Mouse (Mus musculus) heart, adult 9 months (tissue): ENCODE measurements around the gene Trmt44.

Experiments
- DNase-seq, 2 experiments: peaks; one replicate each; pipeline ENCODE4 v3.0.0; 2022; ENCODE audit warnings: low spot score in 2 of 2

Trmt44 gene

GRCm38 (mm10) chr5:35574653-35575599 is at the start of gene Trmt44:
Gene Trmt44 (minus strand): TSS chr5:35575070.
- DNase-seq, result peak; percentile 91 to 92

GRCm38 (mm10) chr5:35623831-35624230 is 49.0 kb upstream of the Trmt44 start:
- no peak for DNase-seq

DNA sequence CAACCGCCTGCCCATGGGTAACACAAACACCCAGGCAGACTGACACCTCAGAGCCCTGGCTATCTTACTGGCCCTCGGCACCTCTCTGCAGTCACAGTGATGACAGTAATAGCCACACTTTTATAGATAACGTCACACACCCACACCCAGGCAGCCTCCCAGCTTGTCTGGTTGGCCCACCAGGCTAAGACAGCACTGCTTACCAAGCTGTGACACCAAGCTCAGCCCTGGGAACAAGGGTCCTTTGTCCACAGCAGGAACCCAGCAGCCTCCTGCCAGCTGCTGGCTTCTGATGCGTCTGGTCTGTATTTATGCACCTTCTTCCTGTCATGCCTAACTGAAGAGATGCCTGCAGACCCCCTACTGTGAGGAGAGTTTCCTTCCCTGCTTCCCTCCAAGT is 46.2 kb upstream of the Trmt44 start:
- no peak for DNase-seq

GRCm38 (mm10) chr5:35616943-35617342 is 42.1 kb upstream of the Trmt44 start:
- no peak for DNase-seq

DNA sequence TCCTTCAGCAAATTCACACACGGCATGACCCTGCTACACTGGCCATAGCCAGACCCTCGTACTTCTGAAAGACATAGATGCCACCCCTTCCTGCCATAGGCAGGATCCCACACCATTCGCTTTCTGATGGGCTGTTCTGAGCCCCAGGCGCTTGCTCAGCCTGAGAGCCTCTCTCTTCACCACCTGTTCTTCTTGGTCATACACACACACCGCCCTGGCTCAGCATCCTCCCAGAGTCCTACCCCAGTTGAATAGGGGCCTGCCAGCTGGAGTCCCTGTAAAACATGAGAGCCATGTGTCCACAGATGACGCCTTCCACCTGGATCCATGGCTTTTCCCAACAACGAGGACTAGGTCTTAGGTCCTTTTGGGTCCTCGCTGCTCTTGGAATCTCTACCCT is 37.9 kb upstream of the Trmt44 start:
- no peak for DNase-seq

DNA sequence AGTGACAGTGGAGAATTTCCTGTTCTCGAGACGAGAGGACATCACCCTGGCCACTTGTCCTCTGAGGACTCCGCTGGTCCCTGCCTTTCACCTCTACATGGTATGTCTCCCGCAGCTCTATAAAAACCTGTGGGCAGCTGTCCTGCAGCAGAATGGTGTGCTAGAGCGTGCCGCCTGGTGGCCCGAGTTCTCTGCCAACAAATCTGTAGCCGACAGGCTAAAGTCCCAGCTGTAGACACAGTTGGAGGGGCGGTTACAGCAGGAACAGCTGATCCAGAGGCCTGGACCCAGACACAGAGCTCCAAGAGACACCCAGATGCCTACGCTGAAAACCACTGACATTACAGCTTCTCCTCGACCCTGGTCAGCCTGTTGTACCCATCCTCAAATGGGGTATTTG is 37.0 kb upstream of the Trmt44 start:
- no peak for DNase-seq

DNA sequence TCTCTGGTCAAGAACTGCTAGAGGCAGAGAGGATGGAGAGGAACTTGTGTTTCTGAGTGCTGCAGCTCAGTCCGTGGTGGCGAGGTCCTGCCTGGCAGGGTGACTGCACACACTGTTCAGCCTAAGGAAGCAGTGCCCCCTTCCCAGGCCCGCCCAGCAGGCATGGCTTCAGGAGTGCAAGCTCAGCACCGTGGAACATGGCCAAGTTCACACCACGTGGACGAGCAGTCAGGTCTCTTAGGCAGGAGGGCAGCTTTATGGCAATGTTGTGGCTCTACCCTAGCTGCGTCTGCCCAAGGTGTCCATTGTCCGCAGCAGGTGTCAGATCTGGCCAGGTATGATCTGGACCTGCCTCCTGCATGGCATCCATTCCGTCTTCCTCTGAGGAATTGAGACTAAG is 36.3 kb upstream of the Trmt44 start:
- no peak for DNase-seq

DNA sequence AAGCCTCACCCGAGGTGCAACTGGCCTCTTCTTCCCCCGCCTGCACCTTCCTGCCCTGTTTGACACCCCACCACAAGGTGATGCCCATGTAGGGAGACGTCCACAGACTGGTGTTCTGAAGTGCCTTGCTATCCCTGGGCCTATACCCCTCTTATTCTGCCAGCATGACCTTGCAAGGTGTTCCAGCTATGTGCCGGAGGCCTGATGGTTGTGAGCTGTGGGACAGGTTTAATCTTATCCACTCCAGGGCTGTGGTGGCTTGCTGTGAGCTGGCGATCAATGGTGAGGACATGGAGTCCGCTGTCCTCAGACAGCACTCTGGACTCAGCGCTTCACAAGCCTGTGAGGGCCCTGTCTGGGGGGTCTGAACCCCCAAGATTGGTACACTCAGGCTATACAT is 35.5 kb upstream of the Trmt44 start:
- no peak for DNase-seq

GRCm38 (mm10) chr5:35609971-35610370 is 35.1 kb upstream of the Trmt44 start:
- DNase-seq, result no peak

- peak; percentile 85 for DNase-seq
Observed at GRCm38 (mm10) chr5:35609381-35609780, 34.5 kb upstream of the Trmt44 start.

DNA sequence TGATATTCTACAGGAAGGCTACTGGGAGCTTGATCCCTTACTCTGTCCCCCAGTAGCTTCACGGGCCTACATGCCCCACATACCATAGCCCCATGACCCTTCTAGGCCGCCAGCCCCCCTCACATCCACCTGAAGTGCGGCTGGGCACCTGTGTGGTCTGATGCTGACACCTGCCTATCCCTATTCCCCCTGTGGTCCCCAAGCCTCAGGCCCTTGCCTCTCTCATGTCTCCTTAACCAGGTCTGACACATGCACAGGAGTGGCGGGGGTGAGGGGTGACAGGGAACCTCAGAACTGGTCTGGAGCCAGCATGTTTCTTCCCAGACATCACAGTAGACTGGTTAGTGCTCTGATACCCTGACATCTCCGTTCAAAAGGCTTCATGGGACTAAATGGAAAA is 33.7 kb upstream of the Trmt44 start:
- no peak for DNase-seq

GRCm38 (mm10) chr5:35607784-35608183 is 32.9 kb upstream of the Trmt44 start:
- peak; percentile 50 to 64 for DNase-seq

- DNase-seq, result no peak
Observed at GRCm38 (mm10) chr5:35606800-35607199, 31.9 kb upstream of the Trmt44 start.

DNA sequence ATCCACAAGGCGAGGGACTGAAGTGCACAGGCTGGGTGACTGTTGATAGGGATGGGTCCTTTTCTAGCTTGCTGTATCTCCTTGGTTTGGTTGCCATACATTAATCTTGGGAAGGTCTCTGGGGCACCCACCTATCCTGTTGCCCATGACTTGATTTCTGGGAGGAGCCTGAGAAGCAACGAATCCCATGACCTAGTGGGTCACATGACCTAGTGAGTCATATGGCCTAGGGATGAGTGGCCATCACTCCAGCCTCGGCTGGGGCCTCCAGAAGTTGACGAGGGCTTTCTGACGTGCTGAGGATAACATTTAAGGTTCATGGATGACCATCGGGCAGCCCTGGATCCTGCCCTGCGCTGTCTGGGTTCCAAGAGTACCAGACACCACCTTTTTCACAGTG is 30.5 kb upstream of the Trmt44 start:
- DNase-seq, result no peak

GRCm38 (mm10) chr5:35601526-35601925 is 26.7 kb upstream of the Trmt44 start:
- DNase-seq, result peak in 1 of 2 experiments; percentile 50

DNA sequence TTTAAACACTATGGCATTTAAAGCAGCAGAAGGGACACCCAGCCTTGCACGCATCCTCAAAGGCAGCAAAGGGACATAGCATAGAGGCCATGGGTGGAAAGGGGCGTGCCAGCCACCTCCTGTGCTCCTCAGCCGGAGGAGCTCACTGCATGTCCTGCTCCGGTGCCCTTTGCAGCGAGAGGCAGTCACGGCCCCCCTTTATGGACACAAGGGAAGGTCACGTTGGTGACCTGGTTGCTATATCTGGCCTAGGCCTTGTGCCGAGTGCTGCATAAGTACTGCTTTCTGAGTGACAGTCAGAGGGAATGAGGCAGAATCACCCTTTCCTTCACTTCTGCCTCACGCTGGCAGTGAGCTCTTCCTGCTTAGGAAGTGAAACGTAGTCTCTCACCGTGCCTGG is 25.4 kb upstream of the Trmt44 start:
- DNase-seq, result no peak

GRCm38 (mm10) chr5:35596169-35597160 is 21.6 kb upstream of the Trmt44 start:
- DNase-seq, result peak in 1 of 2 experiments; percentile 17

DNA sequence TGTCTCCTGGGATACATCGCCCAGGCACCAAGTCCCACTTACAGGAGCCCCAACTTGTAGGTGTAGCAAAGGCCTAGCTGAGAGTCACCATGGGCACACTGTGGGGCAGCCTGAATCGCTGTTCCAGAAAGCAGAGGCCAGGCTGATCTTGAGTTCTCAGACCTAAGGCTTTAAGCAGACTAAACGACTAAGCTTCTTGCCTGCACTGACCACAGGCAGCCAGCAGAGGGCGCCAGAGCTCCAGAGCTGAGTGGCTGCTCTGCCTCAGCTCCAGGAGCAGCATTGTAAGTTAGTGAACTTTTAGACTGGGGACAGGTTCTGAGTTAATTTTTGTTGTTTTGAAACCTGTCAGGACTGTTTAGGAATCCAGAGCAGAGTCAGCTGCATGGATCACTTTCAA is 20.8 kb upstream of the Trmt44 start:
- peak; percentile 34 to 71 for DNase-seq

- DNase-seq, result no peak
Observed at GRCm38 (mm10) chr5:35594768-35595167, 19.9 kb upstream of the Trmt44 start.

- no peak for DNase-seq
Observed at GRCm38 (mm10) chr5:35593272-35593671, 18.4 kb upstream of the Trmt44 start.

DNA sequence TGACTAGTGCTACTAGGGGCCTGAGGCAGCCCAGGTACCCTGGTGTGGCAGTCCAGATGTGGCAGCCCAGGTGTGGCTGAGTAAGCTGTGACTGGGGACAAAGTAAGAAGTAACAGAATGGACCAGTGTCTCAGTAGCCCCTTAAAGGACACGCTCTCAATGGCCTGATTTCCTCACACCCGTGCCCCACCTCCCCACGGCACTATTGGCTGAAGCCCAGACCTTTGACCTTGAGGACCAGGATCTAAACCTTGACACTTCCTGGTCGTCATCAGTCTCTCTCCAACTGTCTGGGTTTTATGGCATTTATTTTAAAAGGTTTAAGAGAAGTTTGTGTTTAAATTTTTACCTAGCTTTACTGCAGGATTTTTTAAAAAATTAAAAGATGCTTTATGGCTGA is 18.0 kb upstream of the Trmt44 start:
- DNase-seq, result no peak

GRCm38 (mm10) chr5:35592081-35592736 is 17.3 kb upstream of the Trmt44 start:
- no peak for DNase-seq
